Mouse (Mus musculus): ENCODE measurements around the gene Psmd10. TPM values are rescaled to one million over a fixed set of nuclear protein-coding genes. Genes with fewer than 3 reads are reported as not detected.

Gene Psmd10
- total RNA-seq, 2 experiments from 2014 or later = 9.0 to 11.6 TPM

DNA sequence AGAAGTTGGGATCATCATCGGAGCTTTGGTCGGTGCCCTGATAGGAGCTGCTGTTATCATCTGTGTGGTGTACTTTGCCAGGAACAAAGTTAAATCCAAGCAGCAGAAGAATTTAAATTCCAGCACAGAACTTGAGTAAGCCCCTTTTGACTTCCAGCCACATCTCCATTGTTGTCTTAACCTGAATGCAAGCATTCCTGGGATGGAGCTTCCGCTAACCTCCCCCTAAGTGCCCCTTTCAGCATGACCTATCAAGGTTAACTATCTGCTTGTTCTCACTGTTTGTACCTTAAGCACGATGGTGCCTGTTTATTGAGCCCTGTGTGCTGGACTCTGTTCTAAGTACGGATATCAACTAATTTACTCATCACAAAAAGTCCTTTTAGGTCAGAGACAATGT lies 20.3 kb downstream of the Psmd10 start:
- Histone ChIP-seq H3K27ac (no peak overlapping the region), H3K4me3 (no peak overlapping the region)
- intact Hi-C loops (cut with DNase I) = no loop called here
- TF ChIP-seq CTCF (IDR thresholded peaks at IDR 0.05) = no peak
- no peak for DNase-seq

DNA sequence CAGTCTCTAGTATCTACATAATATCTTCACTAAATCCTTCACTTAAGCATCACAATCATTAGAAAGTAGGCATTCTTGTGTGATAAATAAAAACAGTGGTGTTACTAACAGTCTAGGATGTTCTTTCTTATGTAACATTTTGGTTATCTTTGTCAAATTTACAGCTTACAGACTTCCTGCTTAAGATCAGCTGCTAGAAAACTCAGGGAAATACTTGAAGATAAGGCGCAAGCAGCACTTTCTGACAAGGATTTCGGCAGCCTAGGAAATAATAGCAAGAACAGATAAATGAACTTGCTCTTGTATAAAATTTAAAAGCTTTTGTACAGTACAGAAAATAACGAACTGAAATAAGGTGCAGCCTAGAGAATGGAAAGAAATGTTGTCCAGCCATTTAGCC lies 23.3 kb downstream of the Psmd10 start:
- Histone ChIP-seq H3K4me3 (no peak overlapping the region), H3K27ac (no peak overlapping the region)
- no peak for DNase-seq
- TF ChIP-seq CTCF (IDR thresholded peaks at IDR 0.05) = no peak
- intact Hi-C loops (cut with DNase I) = no loop called here

DNA sequence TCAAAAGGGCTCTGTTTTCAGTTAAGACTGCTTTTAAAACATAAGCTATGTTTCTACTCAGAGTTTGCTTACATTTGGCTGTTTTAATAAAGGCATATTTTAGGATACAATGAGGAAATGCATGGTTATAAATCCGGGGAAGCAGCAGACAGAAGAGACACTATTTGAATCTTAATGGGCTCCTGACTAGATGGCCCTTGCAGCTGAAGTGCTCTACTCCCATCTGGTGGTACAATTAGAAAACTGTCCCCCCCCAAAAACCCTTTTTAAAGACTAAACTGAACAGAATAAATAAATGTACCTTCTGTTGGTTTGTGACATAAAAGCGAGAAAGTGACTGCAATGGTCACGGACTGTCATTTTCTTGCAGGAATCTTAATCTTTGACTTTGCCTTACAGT lies 24.5 kb downstream of the Psmd10 start:
- peak; percentile 29 for TF ChIP-seq CTCF (IDR thresholded peaks at IDR 0.05)
- Histone ChIP-seq H3K27ac (no peak overlapping the region), H3K4me3 (no peak overlapping the region)
- intact Hi-C loops (cut with DNase I) = no loop called here
- no peak for DNase-seq

DNA sequence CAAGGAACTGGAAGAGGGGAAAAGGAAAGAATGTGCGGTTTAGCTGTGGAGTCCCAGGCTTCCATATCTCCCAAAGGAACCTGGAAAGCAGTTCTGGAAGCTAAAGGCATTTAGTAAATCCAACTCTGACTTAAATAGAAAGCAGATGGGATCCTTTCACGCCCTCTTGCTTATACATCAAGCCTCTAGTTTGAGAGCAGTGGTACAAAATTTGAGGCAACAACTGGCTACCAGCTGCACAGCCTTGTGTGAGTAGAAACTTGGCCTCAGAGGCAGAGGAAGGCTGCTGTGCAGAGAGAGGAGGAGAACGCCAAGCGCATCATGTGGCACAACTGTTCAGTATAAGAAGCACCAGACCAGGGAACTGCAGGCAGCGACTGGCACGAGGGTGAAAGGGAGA lies 35.2 kb downstream of the Psmd10 start:
- DNase-seq = no peak
- TF ChIP-seq CTCF (IDR thresholded peaks at IDR 0.05) = no peak
- Histone ChIP-seq H3K27ac (no peak overlapping the region), H3K4me3 (no peak overlapping the region)
- intact Hi-C loops (cut with DNase I) = no loop called here

DNA sequence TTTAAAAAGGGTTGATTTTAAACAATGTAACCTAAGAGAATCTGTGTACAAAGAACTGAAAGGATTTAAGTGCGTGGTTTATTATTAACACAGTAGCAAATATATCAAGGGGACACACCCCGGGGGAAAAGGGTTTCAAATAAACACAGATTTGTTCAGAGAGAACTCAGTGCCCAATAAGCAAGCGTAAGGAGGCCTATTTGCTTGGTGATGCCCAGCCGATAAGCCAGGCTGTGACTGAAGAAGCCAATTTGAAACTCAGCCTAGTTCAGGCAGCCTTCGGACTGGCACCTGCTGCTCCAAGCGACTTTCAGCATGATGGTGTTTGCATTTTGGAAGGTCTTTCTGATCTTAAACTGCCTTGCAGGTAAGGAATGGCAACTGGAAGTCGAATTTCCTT lies 49.2 kb downstream of the Psmd10 start, which contains the start of gene Vsig1:
Vsig1 (plus strand) TSS at position 249 of the 400 bp plus-strand sequence.
- DNase-seq = no peak
- intact Hi-C loops (cut with DNase I) = no loop called here
- H3K27ac ChIP-seq = no peak within 1 kb of the TSS
- TF ChIP-seq CTCF (IDR thresholded peaks at IDR 0.05) = no peak
- H3K4me3 ChIP-seq = no peak within 1 kb of the TSS

DNA sequence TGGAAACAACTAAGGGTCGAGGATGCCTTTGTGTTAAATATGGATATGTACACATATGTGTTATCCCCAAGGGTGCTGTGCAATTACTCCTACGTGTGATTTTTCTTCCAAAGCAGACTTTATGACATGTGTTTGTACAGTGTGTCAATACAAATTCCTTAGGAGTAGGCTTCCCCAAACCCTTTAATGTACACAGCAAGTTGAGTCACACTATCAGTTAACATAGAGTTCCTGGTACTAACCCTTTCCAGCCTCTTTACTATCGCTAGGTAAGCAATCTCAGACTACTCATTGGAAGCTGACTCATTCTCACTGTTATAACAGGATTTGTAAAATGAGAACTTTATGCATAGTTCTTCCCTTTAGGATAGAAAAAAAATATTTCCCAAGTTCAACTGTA lies 53.0 kb downstream of the Psmd10 start:
- no peak for DNase-seq
- no peak overlapping the region for H3K4me3 ChIP-seq
- intact Hi-C loops (cut with DNase I) = no loop called here
- no peak overlapping the region for H3K27ac ChIP-seq
- no peak for TF ChIP-seq CTCF (IDR thresholded peaks at IDR 0.05)

Other genes with a start within 250 kb of the Psmd10 start
- gene Tex13b, start 143.3 kb downstream of the Psmd10 start, total RNA-seq (2021) = not detected
- not detected for gene Vsig1, start 49.1 kb downstream of the Psmd10 start, total RNA-seq (2021)
- gene Atg4a, start 179 bp upstream of the Psmd10 start, total RNA-seq (2021) = 10 to 100 TPM; 17.7 to 23.9 TPM